Mouse (Mus musculus) forelimb bud, embryonic 11.5 days (tissue): ENCODE data around the gene Hes7.
A peak's percentile ranks its signal among the peaks of the same experiment; 100 is the strongest.

Experiments
- DNase-seq: peaks from one replicate; pipeline ENCODE4 v3.0.0-alpha.2; 2012; ENCODE audit warnings: low read depth, low spot score

The Hes7 gene

DNA sequence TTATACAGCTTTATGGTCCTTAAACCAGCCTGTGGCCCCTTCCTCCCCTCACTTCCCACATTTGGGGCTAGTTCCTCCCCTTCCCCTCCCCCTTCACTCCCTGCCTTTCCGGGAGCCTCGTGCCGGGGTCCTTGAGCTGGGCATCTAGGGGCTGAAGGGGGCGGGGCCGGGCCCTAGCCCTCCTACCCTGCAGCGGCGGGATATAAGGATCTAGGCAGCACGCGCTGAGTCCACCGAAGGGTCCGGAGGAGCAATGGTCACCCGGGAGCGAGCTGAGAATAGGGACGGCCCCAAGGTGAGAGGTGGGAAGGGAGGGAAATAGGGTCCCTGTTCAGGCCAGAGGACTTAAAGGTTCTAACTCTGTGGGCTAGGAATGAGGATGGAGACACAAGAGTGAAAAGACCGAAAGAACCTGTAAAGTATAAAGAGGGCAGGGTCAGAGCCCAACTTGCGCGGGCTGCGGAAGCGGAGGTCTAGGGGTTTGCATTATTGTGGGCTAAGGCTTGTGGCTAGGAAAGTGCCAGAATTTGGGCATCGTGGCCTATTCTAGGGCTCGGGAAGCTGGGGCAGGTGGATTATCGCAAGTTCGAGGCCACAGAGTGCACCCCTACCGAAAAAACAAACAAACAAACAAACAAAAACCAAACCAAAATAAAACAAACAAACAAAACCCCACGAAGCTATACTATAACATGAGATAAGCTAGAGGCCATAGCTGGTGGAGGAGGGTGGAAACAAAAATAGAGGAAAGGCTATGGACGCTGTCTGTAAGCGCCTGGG is at the start of gene Hes7:
Gene Hes7, plus strand, starts transcription at position 184 of the 780 bp plus-strand sequence.
- DNase-seq, result no peak

DNA sequence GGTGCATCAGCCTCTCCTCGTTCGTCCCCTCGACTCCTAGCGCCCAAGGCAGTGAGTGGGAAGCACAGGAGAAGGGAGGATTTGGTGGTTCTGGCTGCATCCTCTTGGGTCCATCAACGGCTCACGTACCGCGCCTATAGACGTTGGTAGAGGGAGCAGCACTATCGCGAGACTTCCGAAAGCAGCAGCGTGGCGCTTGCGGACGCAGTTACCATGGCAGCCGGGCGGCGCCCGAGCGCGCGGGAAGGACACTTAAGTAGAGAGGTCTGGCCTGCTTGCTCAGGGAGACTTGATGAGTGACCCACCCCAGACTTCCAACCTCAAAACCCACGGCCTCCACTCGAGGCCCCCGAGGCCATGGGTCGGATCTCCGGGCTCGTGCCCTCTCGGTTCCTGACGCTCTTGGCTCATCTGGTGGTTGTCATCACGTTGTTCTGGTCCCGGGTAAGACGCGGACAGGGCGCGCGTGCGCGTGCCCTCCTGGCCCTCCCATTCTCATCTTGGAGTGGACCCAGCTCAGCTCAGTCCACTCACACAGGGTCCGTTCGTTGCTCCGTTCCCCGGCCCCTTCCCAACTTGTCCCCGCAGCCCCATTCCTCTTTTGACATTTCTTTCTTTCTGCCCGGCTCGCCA is 49.5 kb upstream of the Hes7 start, which contains the start of gene Tmem107:
Gene Tmem107, plus strand, starts transcription at position 217 of the 633 bp plus-strand sequence.
- DNase-seq, result peak; percentile 96

DNA sequence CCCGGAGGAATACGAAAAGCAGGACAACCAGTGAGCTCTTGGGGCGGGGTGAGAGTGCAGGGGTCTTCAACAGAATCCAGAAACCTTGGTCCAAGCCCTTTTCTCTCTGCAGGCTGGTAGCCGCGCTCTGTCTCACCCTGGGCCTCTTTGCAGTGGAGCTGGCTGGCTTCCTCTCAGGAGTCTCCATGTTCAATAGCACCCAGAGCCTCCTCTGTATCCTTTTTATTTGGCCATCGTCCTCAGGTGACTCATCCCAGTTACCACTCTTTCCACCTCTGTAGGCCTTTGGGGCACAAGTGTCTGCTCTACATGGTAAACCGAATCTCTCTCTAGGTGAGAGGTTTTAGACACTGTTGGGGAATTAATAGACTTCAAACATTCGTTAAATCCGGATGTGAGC is 48.9 kb upstream of the Hes7 start:
- no peak for DNase-seq

DNA sequence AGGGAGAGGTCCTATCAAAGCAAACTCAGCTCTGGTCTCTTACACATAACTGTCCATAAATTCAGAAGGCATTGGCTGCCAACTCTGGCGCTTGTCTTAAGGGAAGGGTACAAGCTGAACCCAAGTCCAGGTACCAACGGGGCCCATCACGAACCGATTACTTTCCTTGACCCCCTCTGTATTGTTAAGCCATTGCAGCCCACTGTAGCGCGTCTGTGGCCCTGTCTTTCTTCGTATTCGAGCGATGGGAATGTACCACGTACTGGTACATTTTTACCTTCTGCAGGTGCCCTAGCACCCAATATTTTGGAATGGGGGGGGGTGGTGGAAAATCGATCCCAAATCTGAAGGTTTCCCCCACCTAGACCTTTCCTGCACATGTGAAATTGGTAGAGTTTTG is 48.0 kb upstream of the Hes7 start:
- DNase-seq, result no peak

DNA sequence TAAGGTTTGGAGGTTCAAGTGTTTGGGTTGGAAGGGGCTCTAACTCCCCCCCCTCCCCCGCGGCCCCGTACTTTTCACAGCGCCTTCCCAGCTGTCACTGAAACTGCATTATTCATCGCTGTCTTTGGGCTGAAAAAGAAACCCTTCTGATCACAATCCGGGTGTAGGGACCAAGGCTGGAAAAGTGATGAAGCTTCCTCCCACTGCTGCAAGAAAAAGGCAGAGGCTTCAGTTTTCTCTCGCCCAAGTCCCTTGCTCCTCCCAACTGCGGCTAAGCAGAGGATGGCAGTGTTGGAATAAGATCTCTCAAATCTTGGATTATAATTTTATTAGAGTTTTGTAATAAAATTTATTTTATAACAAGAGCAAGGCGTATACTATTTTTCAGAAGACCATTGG is 47.5 kb upstream of the Hes7 start:
- DNase-seq, result no peak

DNA sequence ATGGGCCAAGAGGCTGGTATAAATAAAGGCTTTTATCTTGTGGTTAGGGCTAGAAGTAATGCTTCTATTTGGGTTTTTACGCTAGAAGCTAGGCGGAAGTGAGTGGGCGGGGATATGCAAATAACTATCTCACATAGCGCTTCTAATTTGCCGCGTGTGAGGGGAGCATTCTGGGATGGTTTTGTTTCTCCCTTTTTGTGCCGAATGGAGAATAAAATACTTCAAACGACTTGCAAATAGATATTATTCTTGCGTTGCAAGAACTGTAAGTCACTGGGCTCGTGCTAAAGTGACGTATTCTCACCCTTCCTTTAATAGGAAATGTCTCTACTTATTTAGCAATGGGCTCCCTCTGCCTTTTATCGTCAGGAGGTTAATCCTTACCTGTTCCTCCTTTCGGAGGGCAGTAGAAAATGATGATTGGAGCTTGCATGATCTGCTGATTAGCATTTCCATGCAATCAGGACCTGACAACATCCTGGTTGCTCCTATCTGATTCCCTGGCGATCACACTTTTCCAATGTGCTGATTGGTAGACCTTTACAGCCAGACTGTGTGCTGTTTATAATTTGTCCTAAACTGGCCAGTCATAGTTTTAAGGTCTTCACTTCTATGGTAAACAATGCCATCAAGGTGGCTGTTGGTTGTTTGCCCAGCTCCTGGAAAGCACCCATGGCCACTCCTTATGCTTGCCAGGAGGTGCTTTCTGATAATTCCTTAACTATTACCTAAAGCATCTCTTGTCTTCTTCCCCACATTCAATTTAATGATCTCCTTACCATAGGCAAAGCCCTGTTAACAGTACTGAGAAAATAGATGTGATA is 46.9 kb upstream of the Hes7 start:
- peak; percentile 93 for DNase-seq

DNA sequence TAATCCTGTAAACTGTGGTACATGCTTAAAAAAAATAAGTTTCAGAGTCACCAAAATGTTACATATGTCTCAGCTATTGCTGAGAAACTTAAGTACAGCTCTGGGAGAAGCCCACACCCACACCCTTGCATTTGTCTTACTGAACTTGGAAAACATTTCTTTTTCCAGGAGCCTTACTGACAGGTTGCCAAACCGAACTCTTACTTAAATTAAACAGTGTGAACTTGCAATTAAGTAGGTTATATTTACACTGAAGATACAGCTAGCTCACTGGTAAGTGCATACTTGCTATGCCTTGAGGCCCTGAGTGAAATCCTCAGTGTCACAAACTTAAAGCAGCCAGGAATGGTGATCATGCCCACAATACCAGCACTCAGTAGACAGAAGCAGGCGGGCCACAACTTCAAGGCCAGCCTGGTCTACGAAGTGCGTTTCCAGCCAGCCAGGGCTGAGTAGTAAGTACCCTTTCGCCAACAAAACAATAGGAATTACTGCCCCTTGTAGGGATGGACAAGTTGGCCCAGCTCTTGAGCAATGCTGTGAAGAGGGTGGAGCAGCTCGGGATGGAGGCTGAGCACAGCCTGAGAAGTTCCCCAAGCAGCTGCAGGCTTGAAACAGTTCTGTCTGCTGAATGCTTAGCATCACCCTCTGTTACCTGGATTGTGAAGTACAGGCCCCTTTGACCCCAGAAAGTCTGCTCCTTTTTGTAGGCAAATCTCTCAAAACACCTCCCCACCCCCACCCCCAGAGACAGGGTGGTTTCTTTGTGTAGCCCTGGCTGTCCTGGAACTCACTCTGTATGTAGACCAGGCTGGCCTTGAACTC is 46.0 kb upstream of the Hes7 start:
- DNase-seq, result no peak

DNA sequence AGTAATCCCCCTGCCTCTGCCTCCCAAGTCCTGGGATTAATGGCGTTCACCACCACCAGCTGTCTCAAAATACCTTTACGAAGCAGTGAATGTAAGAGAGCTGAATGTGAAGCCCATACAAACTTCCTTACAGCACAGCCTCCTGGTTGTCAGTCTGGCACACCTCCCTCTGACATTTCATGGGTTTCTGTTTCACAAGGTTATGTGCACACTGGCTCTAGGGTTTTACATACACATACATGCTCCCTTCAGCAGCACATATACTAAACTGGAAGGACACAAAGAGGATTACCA is 45.5 kb upstream of the Hes7 start:
- DNase-seq, result no peak

DNA sequence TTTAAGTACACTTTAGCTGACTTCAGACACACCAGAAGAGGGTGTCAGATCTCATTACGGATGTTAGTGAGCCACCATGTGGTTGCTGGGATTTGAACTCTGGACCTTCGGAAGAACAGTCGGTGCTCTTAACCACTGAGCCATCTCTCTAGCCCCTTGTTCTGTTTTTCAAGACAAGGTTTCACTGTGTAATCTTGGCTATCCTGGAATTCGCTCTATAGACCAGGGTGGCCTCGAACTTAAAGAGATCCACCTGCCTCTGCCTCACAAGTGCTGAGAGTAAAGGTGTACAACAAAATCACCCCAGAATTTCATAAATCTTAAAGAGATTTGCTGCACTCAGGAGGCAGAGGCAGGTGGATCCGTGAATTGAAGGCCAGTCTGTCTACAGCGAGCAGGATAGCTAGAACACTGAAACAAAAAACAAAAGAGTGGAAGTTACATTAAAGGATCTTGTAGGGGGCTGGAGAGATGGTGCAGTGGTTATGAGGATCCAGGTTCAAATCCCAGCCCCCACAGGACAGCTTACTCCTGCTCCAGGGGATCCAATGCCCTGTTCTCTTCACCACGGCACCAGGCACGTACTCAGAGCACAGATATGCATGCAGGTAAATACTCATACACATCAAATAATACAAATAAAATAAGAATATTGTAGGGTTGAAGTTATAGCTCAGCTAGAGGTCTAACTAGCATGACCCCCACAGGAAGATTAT is 44.3 kb upstream of the Hes7 start:
- no peak for DNase-seq

DNA sequence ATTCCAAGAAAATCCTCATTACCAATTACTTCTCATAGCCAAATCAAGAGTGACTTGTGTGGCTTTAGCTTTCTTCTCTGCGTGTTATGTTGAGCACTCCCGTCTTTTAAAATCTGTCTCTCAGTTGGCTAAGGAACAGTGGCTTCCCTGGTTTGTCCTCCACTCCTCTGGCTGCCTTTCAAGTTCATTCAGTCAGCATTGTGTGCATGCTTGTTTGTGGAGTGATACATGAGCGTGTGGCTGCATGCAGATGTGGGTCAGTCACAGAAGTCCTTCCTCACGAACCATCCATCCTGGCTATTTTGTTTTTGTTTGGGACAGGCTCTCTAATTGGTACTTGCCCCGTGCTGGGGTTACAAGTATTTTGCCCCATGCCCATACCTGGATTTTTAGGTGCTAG is 43.6 kb upstream of the Hes7 start:
- DNase-seq, result no peak

DNA sequence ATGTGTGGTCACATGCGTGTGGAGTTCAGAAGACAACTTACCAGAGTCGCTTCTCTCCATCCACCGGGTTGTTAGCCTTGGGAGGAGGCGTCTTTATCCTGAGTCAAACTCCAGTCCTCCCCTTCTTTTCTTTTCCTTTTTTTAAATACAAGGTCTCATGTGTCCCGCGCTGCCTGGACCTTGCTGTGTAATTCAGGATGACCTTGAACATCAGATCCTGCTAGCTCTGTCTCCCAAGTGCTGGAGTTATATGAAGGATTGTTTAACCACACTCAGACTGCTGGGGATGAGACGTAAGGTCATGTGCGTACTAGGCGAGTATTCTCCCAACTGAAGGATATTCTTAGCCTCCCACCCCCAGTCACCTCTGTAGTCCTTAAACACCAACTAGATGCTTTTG is 42.9 kb upstream of the Hes7 start:
- no peak for DNase-seq

DNA sequence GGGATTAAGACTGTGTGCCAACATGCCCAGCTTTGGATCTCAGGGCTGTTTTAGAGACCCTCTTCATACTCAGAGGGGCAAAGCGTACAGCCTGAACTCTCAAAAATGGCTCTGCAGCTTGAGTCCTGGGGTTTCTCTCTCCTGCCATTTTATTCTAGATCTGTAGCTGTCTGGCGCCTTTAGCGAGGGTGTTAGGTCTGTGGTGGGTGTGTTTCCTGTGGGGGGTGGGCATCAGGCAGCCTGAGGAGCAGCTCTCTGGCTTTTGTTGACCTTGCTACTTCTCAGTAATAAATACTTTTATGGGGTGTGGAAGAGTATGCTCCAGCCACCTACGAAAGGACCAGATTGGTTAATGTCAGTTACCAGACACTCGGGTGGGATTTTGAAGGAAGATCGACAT is 42.2 kb upstream of the Hes7 start:
- no peak for DNase-seq

DNA sequence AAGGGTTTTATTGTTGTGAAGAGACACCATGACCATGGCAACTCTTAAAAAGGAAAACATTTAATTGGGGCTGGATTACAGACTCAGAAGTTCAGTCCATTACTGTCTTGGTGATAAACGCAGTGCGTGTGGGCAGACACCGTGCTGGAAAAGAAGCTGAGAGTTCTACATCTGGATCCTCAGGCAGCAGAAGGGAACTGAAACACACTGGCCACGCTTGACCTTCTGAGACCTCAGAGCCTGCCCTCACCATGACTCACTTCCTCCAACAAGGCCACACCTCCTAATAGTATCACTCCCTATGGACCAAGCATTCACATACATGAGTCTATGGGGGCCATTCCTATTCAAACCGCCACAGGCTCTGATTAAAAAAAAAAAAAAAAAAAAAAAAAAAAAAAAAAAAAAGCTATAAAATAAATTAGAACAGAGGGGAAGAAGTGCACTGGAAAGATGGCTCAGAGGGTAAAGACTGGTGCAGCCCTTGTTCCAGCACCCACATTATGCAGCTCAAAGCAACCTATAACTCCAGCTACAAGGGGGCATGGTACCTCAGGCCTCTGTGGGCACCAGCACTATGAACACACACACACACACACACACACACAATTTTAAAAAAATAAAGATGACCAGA is 41.3 kb upstream of the Hes7 start:
- no peak for DNase-seq

DNA sequence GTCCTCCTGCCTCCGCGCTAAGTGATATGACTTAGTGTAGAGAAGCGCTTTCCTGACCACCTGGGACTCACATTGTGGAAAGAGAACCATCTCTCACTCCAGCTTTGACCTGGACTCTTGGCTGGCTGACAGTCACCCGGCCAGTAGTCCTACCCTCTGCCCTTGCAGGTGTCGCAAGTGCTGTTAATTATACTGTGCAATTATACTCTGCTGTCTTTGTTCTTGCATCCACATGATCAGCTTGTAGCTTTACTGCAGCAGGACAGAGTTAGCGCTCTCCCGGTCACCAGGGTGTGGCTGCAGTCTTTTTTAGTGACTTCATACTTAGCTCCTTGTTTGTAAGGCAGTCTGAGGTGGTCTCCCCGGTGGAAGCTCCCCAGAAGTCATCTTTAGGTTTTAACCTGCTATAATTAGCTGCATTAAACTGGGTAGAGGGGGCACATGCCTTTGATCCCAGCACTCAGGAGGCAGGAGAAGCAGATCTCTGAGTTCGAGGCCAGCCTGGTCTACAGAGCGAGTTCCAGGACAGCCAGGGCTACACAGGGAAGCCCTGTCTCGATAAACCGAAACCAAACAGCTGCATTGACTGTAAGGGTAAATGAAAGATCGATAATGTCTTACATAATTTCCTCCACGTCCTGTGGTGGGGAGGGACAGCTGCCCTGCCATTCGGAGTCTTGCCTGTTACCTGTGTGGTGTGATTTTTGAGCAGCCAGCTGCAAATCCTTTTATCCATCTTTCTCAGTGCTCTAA is 39.9 kb upstream of the Hes7 start:
- DNase-seq, result no peak

DNA sequence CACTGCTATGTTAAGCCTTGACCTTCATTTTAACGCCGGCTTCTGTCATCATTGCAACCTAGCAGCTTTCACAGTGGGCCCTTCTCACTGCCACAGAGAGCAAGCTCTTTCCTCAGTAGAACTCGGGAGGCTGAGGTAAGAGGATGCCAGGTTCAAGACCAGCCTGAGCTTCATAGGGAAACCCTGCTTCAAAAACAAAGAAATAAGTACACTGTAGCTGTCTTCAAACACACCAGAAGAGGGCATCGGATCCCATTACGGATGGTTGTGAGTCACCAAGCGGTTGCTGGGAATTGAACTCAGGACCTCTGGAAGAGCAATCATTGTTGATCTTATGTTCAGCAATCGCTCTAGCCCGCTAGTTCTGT is 39.4 kb upstream of the Hes7 start:
- no peak for DNase-seq

DNA sequence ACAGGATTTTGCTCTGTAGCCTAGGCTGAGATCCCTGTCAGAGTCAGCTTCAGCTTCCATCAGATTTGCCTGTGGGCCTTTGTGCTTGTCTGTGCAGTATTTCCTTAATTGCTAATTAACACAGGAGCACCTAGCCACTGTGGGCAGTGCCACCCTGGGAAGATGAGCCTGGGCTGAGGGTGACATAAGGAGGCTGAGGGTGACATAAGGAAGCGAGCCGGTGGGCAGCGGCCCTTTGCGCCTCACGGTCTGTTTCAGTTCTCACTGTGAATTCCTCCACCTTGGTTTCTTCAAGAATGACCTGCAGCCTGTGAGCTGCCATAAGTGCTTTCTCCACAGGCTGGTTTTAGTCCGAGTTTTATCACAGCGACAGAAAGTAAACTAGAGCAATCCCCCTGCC is 38.6 kb upstream of the Hes7 start:
- no peak for DNase-seq

DNA sequence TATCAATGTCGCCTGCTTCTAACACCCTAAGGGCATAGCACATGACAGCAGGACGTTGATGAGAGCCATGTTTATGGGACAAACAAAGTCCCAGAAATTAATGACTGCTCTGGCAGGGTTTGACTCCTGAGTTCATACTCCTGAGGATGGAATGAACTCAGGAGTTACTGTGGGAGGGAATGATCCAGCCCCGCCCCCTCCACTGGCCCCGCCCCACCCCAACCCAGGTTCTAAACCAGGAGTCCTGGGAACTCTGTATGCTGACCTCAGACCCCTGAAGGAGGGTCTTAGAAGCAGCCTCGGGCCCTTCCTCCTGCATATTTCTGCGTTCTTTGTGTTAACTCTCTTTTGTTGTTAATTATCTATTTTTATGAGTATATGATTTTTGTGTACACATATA is 34.6 kb upstream of the Hes7 start:
- no peak for DNase-seq

DNA sequence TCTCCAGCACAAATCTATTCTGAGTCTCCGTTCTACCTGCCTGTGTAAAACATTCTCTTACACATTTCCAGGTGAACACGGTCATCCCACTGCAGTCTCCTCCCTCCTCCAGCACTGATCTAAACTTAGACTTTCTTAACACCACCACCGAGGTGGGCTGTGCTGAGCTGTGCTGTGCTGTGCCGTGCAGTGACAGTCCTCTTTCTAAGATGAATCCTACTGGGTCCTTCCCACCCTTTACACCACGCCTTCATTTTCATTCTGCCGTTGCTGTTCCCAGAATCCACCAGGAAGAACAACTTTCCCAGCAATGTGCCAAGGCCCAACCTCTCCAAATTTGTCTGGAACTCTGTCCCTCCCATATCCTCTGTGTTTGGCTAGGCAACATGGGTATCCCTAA is 33.8 kb upstream of the Hes7 start:
- DNase-seq, result no peak

DNA sequence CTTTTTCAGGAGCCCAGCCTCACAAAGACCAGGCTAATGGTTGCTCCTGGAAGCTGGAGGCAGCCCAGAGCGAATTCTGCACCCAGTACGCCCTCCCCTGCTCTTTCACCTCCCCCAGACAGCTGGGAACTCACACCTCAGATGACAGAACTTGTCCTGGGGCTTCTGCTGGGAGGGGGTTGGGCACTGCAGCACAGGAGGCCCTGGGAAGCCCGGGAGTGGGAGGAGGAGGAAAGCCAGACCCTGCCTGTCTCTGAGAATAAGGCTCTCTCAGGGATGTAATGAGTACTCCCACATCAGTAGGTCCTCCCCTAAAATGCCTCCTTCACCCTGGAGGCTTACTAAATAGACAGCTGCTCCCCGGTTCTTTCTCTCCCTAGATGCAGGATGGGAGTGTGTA is 33.1 kb upstream of the Hes7 start:
- DNase-seq, result no peak

DNA sequence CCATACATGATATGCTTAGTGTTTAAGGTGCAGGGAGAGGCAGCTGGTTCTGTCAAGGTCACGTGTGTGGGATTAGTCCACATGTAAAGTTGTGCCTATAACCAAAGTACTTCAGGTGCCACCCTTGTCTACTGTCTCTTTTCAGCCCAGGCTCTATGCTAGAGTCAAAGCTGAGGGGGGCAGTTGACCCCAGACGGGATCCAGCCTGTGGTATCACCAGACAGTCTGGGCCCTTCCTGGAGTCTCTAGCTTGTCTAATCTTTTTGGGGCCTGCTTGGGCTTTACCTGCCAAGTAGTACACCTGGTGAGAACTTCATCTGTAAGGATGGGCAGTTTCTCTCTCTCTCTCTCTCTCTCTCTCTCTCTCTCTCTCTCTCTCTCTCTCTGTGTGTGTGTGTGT is 32.6 kb upstream of the Hes7 start:
- no peak for DNase-seq
